ENCODE assay signal across 31 mouse cellular contexts in genomic region chr10:125990394-125990793, GRCm38 (mm10). TPM values are rescaled to one million over a fixed set of nuclear protein-coding genes. Genes with fewer than 3 reads are reported as not detected.
DNase-seq lines count a peak whose midpoint lies in the region; ATAC-seq and TF ChIP-seq lines count a peak whose summit lies in the region.
"Had no signal": no experiment of that assay in that cellular context is flagged by ENCODE, and none has a peak within 500 bp of the region (broad histone marks: within the 10 kb centered on the region; RNA-seq: fewer than 3 reads in every experiment).

No protein-coding gene starts in this region.

- peak; percentile 28 for DNase-seq in embryonic facial prominence, embryonic 11.5 days (ENCODE audit: low spot score)
- DNase-seq in embryonic facial prominence, embryonic 10.5 days (ENCODE audit: low spot score) = no peak
- DNase-seq in hindbrain, postnatal 0 days (ENCODE audit: low spot score) = peak; percentile 16
- DNase-seq in hindbrain, embryonic 14.5 days (ENCODE audit: low spot score) = no peak
- no peak for DNase-seq in limb, embryonic 10.5 days (ENCODE audit: low spot score)
- DNase-seq in layer of hippocampus, adult 11-12 months (ENCODE audit: low spot score) = no peak
- no peak for DNase-seq in layer of hippocampus, adult 18-20 months (ENCODE audit: low spot score in 2 of 2)
- DNase-seq: adrenal gland, adult 8-10 months; cerebellum, adult 11 months; cerebellum, adult 9-10 months; cerebellum, postnatal 36 days; embryo, embryonic 11 days; gastrocnemius, postnatal 14 days; kidney, adult 9 months; kidney, postnatal 14 days; layer of hippocampus, postnatal 36 days; lung, embryonic 14.5 days; lung, postnatal 14 days; spleen, adult 18-20 months; thymus, postnatal 25 days had no signal

- no peaks in the 10 kb centered on the region for H3K36me3 ChIP-seq in embryonic facial prominence, embryonic 11.5 days (replicated peaks; ENCODE audit: control insufficient read depth, insufficient read depth, low read depth, low read length)
- peaks cover 66% of the 10 kb centered on the region for H3K36me3 ChIP-seq in embryonic facial prominence, embryonic 10.5 days (replicated peaks)
- no peaks in the 10 kb centered on the region for H3K36me3 ChIP-seq in hindbrain, postnatal 0 days (ENCODE audit: insufficient read depth, low read length)
- no peaks in the 10 kb centered on the region for H3K36me3 ChIP-seq in hindbrain, embryonic 14.5 days (replicated peaks; ENCODE audit: control insufficient read depth, insufficient read depth)
- H3K36me3 ChIP-seq in limb, embryonic 10.5 days = peaks cover 71% of the 10 kb centered on the region
- peaks cover 18% of the 10 kb centered on the region for H3K36me3 ChIP-seq in limb, embryonic 15.5 days
- H3K36me3 ChIP-seq: forebrain, embryonic 12.5 days; heart, embryonic 10.5 days; heart, embryonic 15.5 days; hindbrain, embryonic 12.5 days; liver, embryonic 15.5 days; midbrain, embryonic 15.5 days had no signal

- no peaks in the 10 kb centered on the region; the same call in none of the 2 replicates for H3K4me1 ChIP-seq in embryonic facial prominence, embryonic 11.5 days (ENCODE audit: control insufficient read depth, insufficient read depth, low read length)
- H3K4me1 ChIP-seq in embryonic facial prominence, embryonic 10.5 days = peaks cover 53% of the 10 kb centered on the region
- H3K4me1 ChIP-seq in hindbrain, postnatal 0 days (ENCODE audit: insufficient read depth, low read length) = no peaks in the 10 kb centered on the region; the same call in 1 of the 2 replicates
- H3K4me1 ChIP-seq in hindbrain, embryonic 14.5 days (replicated peaks; ENCODE audit: control insufficient read depth, insufficient read depth, low read length) = no peaks in the 10 kb centered on the region
- peaks cover 75% of the 10 kb centered on the region for H3K4me1 ChIP-seq in limb, embryonic 10.5 days
- peaks cover 65% of the 10 kb centered on the region for H3K4me1 ChIP-seq in limb, embryonic 15.5 days
- H3K4me1 ChIP-seq: heart, embryonic 10.5 days; heart, embryonic 15.5 days; liver, embryonic 15.5 days had no signal

- 41% methylated on average over 5 of the region's 5 CpGs for WGBS in embryonic facial prominence, embryonic 11.5 days
- WGBS in embryonic facial prominence, embryonic 10.5 days = 45% methylated on average over 5 of the region's 5 CpGs
- WGBS in hindbrain, postnatal 0 days = 47% methylated on average over 5 of the region's 5 CpGs
- WGBS in hindbrain, embryonic 14.5 days = 64% methylated on average over 5 of the region's 5 CpGs
- WGBS in limb, embryonic 10.5 days = 40% methylated on average over 5 of the region's 5 CpGs
- 39% methylated on average over 5 of the region's 5 CpGs for WGBS in limb, embryonic 15.5 days

- TF ChIP-seq CTCF in hindbrain, postnatal 0 days (IDR thresholded peaks at IDR 0.05; ENCODE audit: low read depth) = no peak

- H3K4me3 ChIP-seq in embryonic facial prominence, embryonic 11.5 days (ENCODE audit: low read depth, low read length) = no peak overlapping the region
- no peak overlapping the region for H3K4me3 ChIP-seq in embryonic facial prominence, embryonic 10.5 days
- H3K4me3 ChIP-seq in hindbrain, postnatal 0 days (ENCODE audit: low read length) = no peak overlapping the region
- H3K4me3 ChIP-seq in hindbrain, embryonic 14.5 days (replicated peaks; ENCODE audit: low read length) = no peak overlapping the region
- H3K4me3 ChIP-seq in limb, embryonic 10.5 days = no peak overlapping the region
- no peak overlapping the region for H3K4me3 ChIP-seq in limb, embryonic 15.5 days
- H3K4me3 ChIP-seq: erythroblast, embryonic 14.5 days; forebrain, embryonic 12.5 days; heart, embryonic 10.5 days; heart, embryonic 15.5 days; hindbrain, embryonic 12.5 days; liver, embryonic 15.5 days; midbrain, embryonic 15.5 days had no signal

- no peak overlapping the region for H3K27ac ChIP-seq in embryonic facial prominence, embryonic 11.5 days (replicated peaks; ENCODE audit: low read depth, low read length)
- H3K27ac ChIP-seq in embryonic facial prominence, embryonic 10.5 days (replicated peaks) = no peak overlapping the region
- no peak overlapping the region for H3K27ac ChIP-seq in hindbrain, postnatal 0 days
- no peak overlapping the region for H3K27ac ChIP-seq in hindbrain, embryonic 14.5 days
- H3K27ac ChIP-seq in limb, embryonic 10.5 days = peak overlapping the region; percentile 59; the same call in 1 of the 2 replicates
- H3K27ac ChIP-seq in limb, embryonic 15.5 days = no peak overlapping the region; the same call in 1 of the 2 replicates
- H3K27ac ChIP-seq: forebrain, embryonic 12.5 days; heart, embryonic 10.5 days; heart, embryonic 15.5 days; hindbrain, embryonic 12.5 days; liver, embryonic 15.5 days; midbrain, embryonic 15.5 days had no signal

- H3K4me2 ChIP-seq in embryonic facial prominence, embryonic 11.5 days (ENCODE audit: low read depth, low read length) = no peak overlapping the region
- H3K4me2 ChIP-seq in hindbrain, postnatal 0 days (ENCODE audit: low read depth, low read length) = no peak overlapping the region
- H3K4me2 ChIP-seq in hindbrain, embryonic 14.5 days (replicated peaks) = no peak overlapping the region
- H3K4me2 ChIP-seq in limb, embryonic 15.5 days = no peak overlapping the region
- H3K4me2 ChIP-seq: forebrain, embryonic 12.5 days; heart, embryonic 15.5 days; hindbrain, embryonic 12.5 days; liver, embryonic 15.5 days; lung, embryonic 14.5 days; midbrain, embryonic 15.5 days had no signal

- H3K27me3 ChIP-seq in embryonic facial prominence, embryonic 11.5 days (ENCODE audit: control insufficient read depth, insufficient read depth, low read length) = no peaks in the 10 kb centered on the region
- no peaks in the 10 kb centered on the region for H3K27me3 ChIP-seq in embryonic facial prominence, embryonic 10.5 days (replicated peaks; ENCODE audit: low read depth, poor library complexity, severe bottlenecking)
- H3K27me3 ChIP-seq in hindbrain, postnatal 0 days (ENCODE audit: insufficient read depth, low read length) = no peaks in the 10 kb centered on the region
- no peaks in the 10 kb centered on the region for H3K27me3 ChIP-seq in hindbrain, embryonic 14.5 days (ENCODE audit: control insufficient read depth, insufficient read depth, low read length)
- H3K27me3 ChIP-seq in limb, embryonic 10.5 days (ENCODE audit: low read depth, poor library complexity, severe bottlenecking) = no peaks in the 10 kb centered on the region
- H3K27me3 ChIP-seq in limb, embryonic 15.5 days = no peaks in the 10 kb centered on the region
- H3K27me3 ChIP-seq: CH12.LX; heart, embryonic 15.5 days; hindbrain, embryonic 12.5 days; liver, embryonic 15.5 days; midbrain, embryonic 15.5 days had no signal

- H3K9me3 ChIP-seq in embryonic facial prominence, embryonic 11.5 days (replicated peaks; ENCODE audit: control insufficient read depth, low read length) = no peaks in the 10 kb centered on the region
- H3K9me3 ChIP-seq in embryonic facial prominence, embryonic 10.5 days = no peaks in the 10 kb centered on the region
- no peaks in the 10 kb centered on the region for H3K9me3 ChIP-seq in hindbrain, postnatal 0 days (ENCODE audit: low read length)
- H3K9me3 ChIP-seq in hindbrain, embryonic 14.5 days (ENCODE audit: control insufficient read depth, low read length) = no peaks in the 10 kb centered on the region
- no peaks in the 10 kb centered on the region for H3K9me3 ChIP-seq in limb, embryonic 10.5 days (replicated peaks)
- H3K9me3 ChIP-seq in limb, embryonic 15.5 days = no peaks in the 10 kb centered on the region
- H3K9me3 ChIP-seq: forebrain, embryonic 12.5 days; heart, embryonic 10.5 days; heart, embryonic 15.5 days; hindbrain, embryonic 12.5 days; liver, embryonic 15.5 days; midbrain, embryonic 15.5 days had no signal

- no peak for ATAC-seq in embryonic facial prominence, embryonic 11.5 days (replicated peaks; ENCODE audit: insufficient number of reproducible peaks, low FRiP score, low TSS enrichment, low read depth)
- no peak for ATAC-seq in hindbrain, postnatal 0 days
- no peak for ATAC-seq in hindbrain, embryonic 14.5 days (ENCODE audit: low FRiP score)
- peak; percentile 57; the same call in 1 of the 2 replicates for ATAC-seq in limb, embryonic 15.5 days (ENCODE audit: insufficient number of reproducible peaks, low FRiP score, low TSS enrichment, low read depth)
- ATAC-seq: intestine, postnatal 0 days; midbrain, embryonic 15.5 days had no signal

- no peak overlapping the region for H3K9ac ChIP-seq in embryonic facial prominence, embryonic 11.5 days (replicated peaks; ENCODE audit: low read length)
- no peak overlapping the region for H3K9ac ChIP-seq in hindbrain, postnatal 0 days (replicated peaks; ENCODE audit: low read length)
- H3K9ac ChIP-seq in hindbrain, embryonic 14.5 days = no peak overlapping the region
- H3K9ac ChIP-seq in limb, embryonic 15.5 days = no peak overlapping the region
- H3K9ac ChIP-seq: forebrain, embryonic 12.5 days; heart, embryonic 15.5 days; hindbrain, embryonic 12.5 days; liver, embryonic 15.5 days; lung, embryonic 14.5 days; midbrain, embryonic 15.5 days had no signal

RNA-seq across cellular contexts. Expression of gene Lrig3, which starts 24.4 kb away (rescaled TPM):
- polyA plus RNA-seq in embryonic facial prominence, embryonic 11.5 days (2014; fragmentation: Nextera tagmentation; extraction: Ambion mirVana) = 28.6 and 32.9 TPM in 2 replicates
- 22.4 and 28.2 TPM in 2 replicates for polyA plus RNA-seq in embryonic facial prominence, embryonic 10.5 days (2016; fragmentation: Nextera tagmentation; extraction: Ambion mirVana)
- 12.7 and 16.3 TPM in 2 replicates for total RNA-seq in hindbrain, postnatal 0 days (2014; rRNA removed)
- polyA plus RNA-seq in hindbrain, postnatal 0 days (2015; fragmentation: Nextera tagmentation; extraction: Ambion mirVana) = 3.7 and 4.8 TPM in 2 replicates
- polyA plus RNA-seq in hindbrain, embryonic 14.5 days (2014; fragmentation: Nextera tagmentation; extraction: Ambion mirVana) = 3.9 and 4.4 TPM in 2 replicates
- polyA plus RNA-seq in limb, embryonic 10.5 days (2016; fragmentation: Nextera tagmentation; extraction: Ambion mirVana) = 31.6 and 49.9 TPM in 2 replicates
- 25.7 and 34.8 TPM in 2 replicates for polyA plus RNA-seq in limb, embryonic 15.5 days (2015; fragmentation: Nextera tagmentation; extraction: Ambion mirVana)
- total RNA-seq in layer of hippocampus, adult 18-20 months (2021) = 1 to 10 TPM; 4.0 to 5.6 TPM
- total RNA-seq: CH12.LX; neutrophil, adult 5-6 weeks had no signal
- polyA plus RNA-seq: erythroblast, embryonic 14.5 days had no signal

Comparison
In these comparisons a context has a peak if more than half of its experiments do, and no peak if none do; other contexts are left out.
1. DNase-seq: peak in embryonic facial prominence, embryonic 11.5 days (single experiment) and hindbrain, postnatal 0 days (single experiment); none in embryonic facial prominence, embryonic 10.5 days (single experiment), hindbrain, embryonic 14.5 days (single experiment), limb, embryonic 10.5 days (single experiment), layer of hippocampus, adult 11-12 months (single experiment) and layer of hippocampus, adult 18-20 months (0 of 2).